Mouse (Mus musculus) CH12.LX (cell line): ENCODE data around the gene Ifit1bl2. TPM values are rescaled to one million over a fixed set of nuclear protein-coding genes. Genes with fewer than 3 reads are reported as not detected.

Source experiments
- DNase-seq: peaks from one replicate; pipeline ENCODE4 v3.0.0-alpha.2; 2013; ENCODE audit errors: extremely low read depth
- H3K27ac ChIP-seq: 2 replicates; pipeline ENCODE4 v1.5.1; 2012; ENCODE audit warnings: low read depth, mild to moderate bottlenecking, control low read depth, moderate library complexity; ENCODE audit not compliant: insufficient read depth
- H3K27me3 ChIP-seq: replicated peaks from 2 replicates; pipeline ENCODE3; 2012; ENCODE audit warnings: inconsistent platforms
- H3K36me3 ChIP-seq, 2 experiments: replicated peaks in 1 of 2; 2 replicates each; pipeline versions ENCODE3 to v1.6.1; 2012; ENCODE audit warnings: inconsistent platforms in 1 of 2, low read length in 1 of 2, mild to moderate bottlenecking in 1 of 2, mixed read lengths in 1 of 2, moderate library complexity in 1 of 2; ENCODE audit not compliant: control insufficient read depth in 1 of 2, insufficient read depth in 1 of 2
- H3K4me1 ChIP-seq, 2 experiments: 2 replicates each; pipeline ENCODE4 v1.6.1; 2012; ENCODE audit warnings: inconsistent platforms in 1 of 2, moderate library complexity in 1 of 2; ENCODE audit not compliant: insufficient read depth in 2 of 2, control insufficient read depth in 1 of 2
- H3K4me2 ChIP-seq: 2 replicates; pipeline ENCODE4 v1.6.1; 2012; ENCODE audit warnings: low read depth, mild to moderate bottlenecking, control low read depth; ENCODE audit not compliant: poor library complexity, insufficient read depth, severe bottlenecking
- H3K4me3 ChIP-seq, 3 experiments: fragments of 150-350 bp in 1 of 3; sonication (generic) in 1 of 3; replicated peaks in 1 of 3; 2 replicates each; pipeline versions ENCODE3 to v1.5.1; 2011 to 2012; ENCODE audit warnings: low read depth in 2 of 3, low read length in 2 of 3, mild to moderate bottlenecking in 2 of 3, moderate library complexity in 2 of 3, control low read depth in 1 of 3, improper control_type of control experiment in 1 of 3, inconsistent platforms in 1 of 3, mixed read lengths in 1 of 3; ENCODE audit not compliant: poor library complexity in 1 of 3
- H3K79me2 ChIP-seq: replicated peaks from 2 replicates; pipeline ENCODE4 v1.6.1; 2012; ENCODE audit warnings: mild to moderate bottlenecking, moderate library complexity; ENCODE audit not compliant: control insufficient read depth, poor library complexity, insufficient read depth, severe bottlenecking; ENCODE audit errors: extremely low read depth
- H3K9ac ChIP-seq: 2 replicates; pipeline ENCODE4 v1.6.1; 2012; ENCODE audit warnings: low read depth, mild to moderate bottlenecking, control low read depth, moderate library complexity; ENCODE audit not compliant: insufficient read depth
- H3K9me3 ChIP-seq: replicated peaks from 2 replicates; pipeline ENCODE3; 2012; ENCODE audit warnings: low read length, inconsistent platforms, mixed read lengths
- BHLHE40 ChIP-seq: IDR thresholded peaks from 2 replicates; pipeline ENCODE4 v1.6.1; 2011; ENCODE audit warnings: mild to moderate bottlenecking, low read depth, low read length, improper control_type of control experiment
- CHD1 ChIP-seq: IDR thresholded peaks from 2 replicates; pipeline ENCODE4 v1.6.1; 2012; ENCODE audit warnings: low read depth, low read length, improper control_type of control experiment, inconsistent platforms
- CTCF ChIP-seq, 2 experiments: IDR thresholded peaks in 1 of 2; conservative IDR thresholded peaks in 1 of 2; 2 replicates each; pipeline ENCODE4 v1.5.1; 2011 to 2012; ENCODE audit warnings: low read depth in 2 of 2, low read length in 2 of 2, improper control_type of control experiment in 1 of 2, inconsistent platforms in 1 of 2, mild to moderate bottlenecking in 1 of 2, moderate library complexity in 1 of 2
- HCFC1 ChIP-seq: IDR thresholded peaks from 2 replicates; pipeline ENCODE4 v1.6.1; 2012; ENCODE audit warnings: low read depth, mild to moderate bottlenecking, inconsistent platforms, low read length, improper control_type of control experiment
- JUND ChIP-seq: conservative IDR thresholded peaks from 2 replicates; pipeline ENCODE4 v1.6.1; 2011; ENCODE audit warnings: low read depth, low read length, improper control_type of control experiment
- MAFK ChIP-seq: IDR thresholded peaks from 2 replicates; pipeline ENCODE4 v1.6.1; 2011; ENCODE audit warnings: low read length, improper control_type of control experiment; ENCODE audit not compliant: insufficient replicate concordance
- MAZ ChIP-seq: IDR thresholded peaks from 2 replicates; pipeline ENCODE4 v1.6.1; 2012; ENCODE audit warnings: low read depth, mild to moderate bottlenecking, inconsistent platforms, low read length, improper control_type of control experiment, moderate library complexity
- MXI1 ChIP-seq: IDR thresholded peaks from 2 replicates; pipeline ENCODE4 v1.6.1; 2011; ENCODE audit warnings: mild to moderate bottlenecking, low read depth, low read length, improper control_type of control experiment
- MYC ChIP-seq: IDR thresholded peaks from 2 replicates; pipeline ENCODE4 v1.6.1; 2011; ENCODE audit warnings: low read depth, mild to moderate bottlenecking, improper control_type of control experiment, low read length
- POLR2A ChIP-seq: IDR thresholded peaks from 2 replicates; pipeline ENCODE4 v1.6.1; 2011; ENCODE audit warnings: low read depth, mild to moderate bottlenecking, improper control_type of control experiment, low read length
- RAD21 ChIP-seq: IDR thresholded peaks from 2 replicates; pipeline ENCODE4 v1.6.1; 2011; ENCODE audit warnings: low read depth, mild to moderate bottlenecking, low read length, improper control_type of control experiment, moderate library complexity
- RCOR1 ChIP-seq: conservative IDR thresholded peaks from 2 replicates; pipeline ENCODE4 v1.6.1; 2012; ENCODE audit warnings: low read depth, mild to moderate bottlenecking, inconsistent platforms, low read length, improper control_type of control experiment
- SIN3A ChIP-seq: IDR thresholded peaks from 2 replicates; pipeline ENCODE4 v1.6.1; 2012; ENCODE audit warnings: low read length, improper control_type of control experiment, inconsistent platforms
- SMC3 ChIP-seq: IDR thresholded peaks from 2 replicates; pipeline ENCODE4 v1.6.1; 2011; ENCODE audit warnings: low read depth, low read length, improper control_type of control experiment
- TBP ChIP-seq: conservative IDR thresholded peaks from 2 replicates; pipeline ENCODE4 v1.6.1; 2011; ENCODE audit warnings: low read depth, low read length, improper control_type of control experiment
- USF1 ChIP-seq: IDR thresholded peaks from 2 replicates; pipeline ENCODE4 v1.6.1; 2014; ENCODE audit warnings: low read depth, mild to moderate bottlenecking, inconsistent platforms, low read length, improper control_type of control experiment
- USF2 ChIP-seq: conservative IDR thresholded peaks from 2 replicates; pipeline ENCODE4 v1.6.1; 2011; ENCODE audit warnings: low read depth, low read length, improper control_type of control experiment
- ZMIZ1 ChIP-seq: IDR thresholded peaks from 2 replicates; pipeline ENCODE4 v1.6.1; 2012; ENCODE audit warnings: low read depth, mild to moderate bottlenecking, inconsistent platforms, low read length, improper control_type of control experiment
- ZNF384 ChIP-seq: IDR thresholded peaks from 2 replicates; pipeline ENCODE4 v1.6.1; 2012; ENCODE audit warnings: low read depth, low read length, improper control_type of control experiment, inconsistent platforms
- dilution Hi-C: fragments of 300-500 bp; cut with MboI; formaldehyde crosslinking; loops from 2 replicates; pipeline ENCODE4 v1.14.3; 2020; ENCODE audit warnings: low sequenced_read_pairs; ENCODE audit not compliant: extremely low pct_unique_long_range_greater_than_20kb, extremely low pct_ligation_motif_present
- in situ Hi-C: fragments of 300-500 bp; cut with MboI; formaldehyde crosslinking; loops from 3 replicates; pipeline ENCODE4 v1.14.3; 2019; ENCODE audit warnings: low sequenced_read_pairs, low pct_ligation_motif_present, low pct_unique_long_range_greater_than_20kb, mixed read lengths
- polyA plus RNA-seq: library from polyadenylated mRNA; unstranded; fragments of >175 nt; gene quantifications from 2 replicates; pipeline ENCODE4 v1.2.1, GENCODE M21; 2012; ENCODE audit warnings: low read depth; ENCODE audit not compliant: insufficient read length
- total RNA-seq, 2 experiments: library from RNA; depleted of rRNA; stranded (reverse); fragments of 300-350 nt in 1 of 2; fragments of >200 nt in 1 of 2; gene quantifications; 2 replicates each; pipeline ENCODE4 v1.2.3; 2012 to 2014

The Ifit1bl2 gene
- total and polyA plus RNA-seq, 3 experiments, result 0.08 to 0.24 TPM; not detected in 1

- Histone ChIP-seq H3K4me3 (no peak overlapping the region), H3K4me1 (peaks cover 0 to 3% of the 10 kb centered on the region in 2 experiments; a peak in 1 of 4 replicates), H3K27me3 (no peaks in the 10 kb centered on the region), H3K79me2 (no peaks in the 10 kb centered on the region), H3K4me2 (no peak overlapping the region), H3K9me3 (no peaks in the 10 kb centered on the region), H3K36me3 (no peaks in the 10 kb centered on the region), H3K9ac (no peak overlapping the region), H3K27ac (no peak overlapping the region)
- TF ChIP-seq RCOR1 (no peak), SIN3A (no peak), CTCF (conservative IDR thresholded peaks at IDR 0.05 in 1 of 2, IDR thresholded peaks at IDR 0.05 in 1 of 2; ENCODE audit: low read depth in 2 of 2, low read length in 2 of 2) (no peak), ZNF384 (no peak), MXI1 (no peak), ZMIZ1 (no peak), SMC3 (no peak), BHLHE40 (no peak), JUND (no peak), USF1 (no peak), USF2 (no peak), MYC (no peak), MAZ (no peak), POLR2A (no peak), MAFK (no peak)
- in situ Hi-C loops (loop anchor here (10.0 kb wide), 1 partner anchor 69 kb away; no protein-coding TSS in a partner anchor), dilution Hi-C loops (no loop called here)
- no peak for DNase-seq
Measured at GRCm38 (mm10) chr19:34685530-34685929, 45.0 kb upstream of the Ifit1bl2 start.

DNA sequence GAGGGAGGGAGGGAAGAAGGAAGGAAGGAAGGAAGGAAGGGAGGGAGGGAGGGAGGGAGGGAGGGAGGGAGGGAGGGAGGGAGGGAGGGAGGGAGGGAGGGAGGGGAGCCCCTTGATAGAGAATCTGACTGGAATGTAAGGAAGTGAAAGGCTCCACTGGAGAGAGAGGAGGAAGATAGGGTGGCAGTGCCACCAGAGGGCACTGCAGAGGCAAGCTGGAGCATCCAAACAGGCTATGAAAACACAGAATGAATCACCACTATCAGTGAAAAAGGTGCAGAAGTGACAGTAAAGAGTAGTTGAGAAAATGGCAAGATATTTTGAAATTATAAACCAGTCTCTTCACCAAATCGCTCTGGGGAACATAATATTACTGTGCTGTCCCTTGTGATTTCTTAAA, 44.3 kb upstream of the Ifit1bl2 start:
- H3K4me1 ChIP-seq, result no peaks in the 10 kb centered on the region
- H3K4me2 ChIP-seq, result no peak overlapping the region
- H3K4me3 ChIP-seq, result no peak overlapping the region
- peak; percentile 58 for DNase-seq
- no peaks in the 10 kb centered on the region for H3K79me2 ChIP-seq
- dilution Hi-C loops, result no loop called here
- no peaks in the 10 kb centered on the region for H3K36me3 ChIP-seq
- in situ Hi-C loops, result loop anchor here (10.0 kb wide), 1 partner anchor 70 kb away; no protein-coding TSS in a partner anchor
- H3K9me3 ChIP-seq, result no peaks in the 10 kb centered on the region
- no peaks in the 10 kb centered on the region for H3K27me3 ChIP-seq
- no peak overlapping the region for H3K27ac ChIP-seq
- TF ChIP-seq HCFC1, result no peak
- peak; percentile 88 for TF ChIP-seq SMC3
- TF ChIP-seq CTCF (conservative IDR thresholded peaks at IDR 0.05 in 1 of 2, IDR thresholded peaks at IDR 0.05 in 1 of 2; ENCODE audit: low read depth in 2 of 2, low read length in 2 of 2), result peak; percentile 39 to 81; a peak in 3 of 4 replicates
- no peak for TF ChIP-seq TBP
- no peak for TF ChIP-seq CHD1
- TF ChIP-seq RAD21, result peak; percentile 67
- H3K9ac ChIP-seq, result no peak overlapping the region
